Mouse (Mus musculus) kidney, embryonic 16.5 days (tissue): ENCODE data around the gene Tmem240. TPM values are rescaled to one million over a fixed set of nuclear protein-coding genes. Genes with fewer than 3 reads are reported as not detected.
A peak's percentile ranks its signal among the peaks of the same experiment; 100 is the strongest.
"Not testable (repeated sequence)": the region's sequence is repeated elsewhere in the genome, so short reads cannot be mapped to it uniquely, and the experiment has no call there.

Source experiments
- ATAC-seq: fragments of 200-750 bp; cut with Nextera tagmentation; 2 replicates; pipeline ENCODE4 v1.8.0; 2017; ENCODE audit warnings: moderate TSS enrichment; ENCODE audit not compliant: low FRiP score, low TSS enrichment
- H3K27ac ChIP-seq: fragments of 300-500 bp; sonication (generic); 2 replicates; pipeline ENCODE4 v1.5.1; 2014; ENCODE audit warnings: low read length
- H3K27me3 ChIP-seq: fragments of 300-500 bp; sonication (generic); 2 replicates; pipeline ENCODE4 v1.6.1; 2014; ENCODE audit warnings: low read length, control low read depth, mixed read lengths; ENCODE audit not compliant: insufficient read depth
- H3K36me3 ChIP-seq: fragments of 300-500 bp; sonication (generic); 2 replicates; pipeline ENCODE4 v1.6.1; 2014; ENCODE audit warnings: low read length, control low read depth, mixed read lengths; ENCODE audit not compliant: insufficient read depth
- H3K4me1 ChIP-seq: fragments of 300-500 bp; sonication (generic); 2 replicates; pipeline ENCODE4 v1.6.1; 2014; ENCODE audit warnings: low read length, control low read depth, mixed read lengths; ENCODE audit not compliant: insufficient read depth
- H3K4me2 ChIP-seq: fragments of 300-500 bp; sonication (generic); replicated peaks from 2 replicates; pipeline ENCODE4 v1.6.1; 2014; ENCODE audit warnings: low read depth, low read length
- H3K4me3 ChIP-seq: fragments of 300-500 bp; sonication (generic); 2 replicates; pipeline ENCODE4 v1.5.1; 2014; ENCODE audit warnings: mild to moderate bottlenecking, low read length
- H3K9ac ChIP-seq: fragments of 300-500 bp; sonication (generic); replicated peaks from 2 replicates; pipeline ENCODE4 v1.6.1; 2014; ENCODE audit warnings: low read length
- H3K9me3 ChIP-seq: fragments of 300-500 bp; sonication (generic); 2 replicates; pipeline ENCODE4 v1.6.1; 2016; ENCODE audit warnings: low read length, control low read depth
- WGBS: fragments of 180-500 bp; shearing (Covaris S2); extraction: QIAGEN DNeasy Blood & Tissue Kit; methylation state at CpG from one replicate; pipeline ENCODE4 v1.1.7; 2014; 5-methylcytosine and 5-hydroxymethylcytosine counted together
- polyA plus RNA-seq: library from polyadenylated mRNA; unstranded; fragments of >200 nt; fragmentation: Nextera tagmentation; extraction: Ambion mirVana; gene quantifications from 2 replicates; pipeline ENCODE4 v1.2.1, GENCODE M21; 2015

Gene Tmem240
- polyA plus RNA-seq, 1 experiment from 2014 or later, result 0.45 TPM

DNA sequence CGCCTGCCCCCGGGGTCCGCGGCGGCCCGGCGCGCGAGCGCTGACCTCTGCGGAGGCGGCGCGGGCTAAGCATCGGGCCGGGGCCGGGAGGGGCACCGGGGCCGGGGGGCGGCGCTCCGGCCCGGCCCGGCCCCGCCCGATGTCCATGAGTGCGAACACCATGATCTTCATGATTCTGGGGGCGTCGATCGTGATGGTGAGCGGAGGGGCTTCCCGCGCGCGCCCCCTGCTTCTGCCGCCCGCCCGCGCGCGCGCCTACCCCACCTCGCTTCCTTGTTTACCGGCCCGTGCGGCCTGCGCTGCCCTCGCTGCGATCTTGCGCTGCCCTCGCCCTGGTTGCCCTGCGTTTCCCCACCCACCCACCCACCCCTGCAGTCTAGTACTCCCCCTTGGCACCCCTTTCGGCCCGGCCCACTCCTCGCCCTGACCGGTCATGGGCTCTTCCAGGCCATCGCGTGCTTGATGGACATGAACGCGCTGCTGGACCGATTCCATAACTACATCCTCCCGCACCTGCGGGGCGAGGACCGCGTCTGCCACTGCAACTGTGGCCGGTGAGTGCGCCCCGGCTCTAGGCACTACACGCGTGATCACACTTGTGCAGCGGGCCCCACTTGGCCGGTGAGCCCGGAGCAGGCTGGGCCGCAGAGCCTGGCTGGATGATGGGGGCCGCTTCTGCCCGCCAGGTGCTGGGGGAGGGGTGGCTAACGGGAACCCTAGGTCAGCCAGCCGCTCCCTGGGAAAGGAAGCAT, 527 bp downstream of the Tmem240 start:
- Histone ChIP-seq H3K9me3 (no peaks in the 10 kb centered on the region), H3K36me3 (peaks cover 16% of the 10 kb centered on the region; the same call in 1 of the 2 replicates), H3K27ac (peak overlapping the region; percentile 77), H3K9ac (peak overlapping the region; percentile 83), H3K4me3 (peak overlapping the region; percentile 79), H3K4me1 (peaks cover 14% of the 10 kb centered on the region), H3K27me3 (no peaks in the 10 kb centered on the region), H3K4me2 (peak overlapping the region; percentile 81)
- WGBS, result under 1% methylated on average over 64 of the region's 79 CpGs
- ATAC-seq, result peak; percentile 72

DNA sequence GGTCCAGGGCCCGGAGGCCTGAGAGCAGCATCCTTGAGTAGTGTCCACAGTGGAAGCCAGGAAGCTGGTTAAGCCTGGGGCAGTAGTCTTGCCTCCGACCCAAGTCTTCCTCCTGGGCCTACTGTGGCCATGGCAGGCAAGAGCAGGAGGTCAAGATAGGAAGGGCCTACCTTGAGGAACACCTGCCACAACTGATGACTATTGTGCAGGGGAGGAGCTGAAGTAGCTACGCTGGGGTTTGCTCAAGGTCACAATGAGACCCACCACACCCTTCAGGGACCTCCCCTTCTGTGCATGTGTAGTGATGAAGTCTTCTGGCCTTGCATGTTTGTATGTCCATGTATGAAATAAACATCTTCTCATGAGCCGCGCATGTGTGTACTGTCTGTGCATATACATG, 1.2 kb downstream of the Tmem240 start:
- no peak for ATAC-seq
- peaks cover 22% of the 10 kb centered on the region; the same call in 1 of the 2 replicates for H3K36me3 ChIP-seq
- H3K4me2 ChIP-seq, result peak overlapping the region; percentile 81
- H3K27me3 ChIP-seq, result no peaks in the 10 kb centered on the region
- H3K9ac ChIP-seq, result peak overlapping the region; percentile 83
- no peaks in the 10 kb centered on the region for H3K9me3 ChIP-seq
- WGBS, result 54% methylated on average over 5 of the region's 5 CpGs
- peaks cover 14% of the 10 kb centered on the region for H3K4me1 ChIP-seq
- peak overlapping the region; percentile 79 for H3K4me3 ChIP-seq
- peak overlapping the region; percentile 77; the same call in 1 of the 2 replicates for H3K27ac ChIP-seq

DNA sequence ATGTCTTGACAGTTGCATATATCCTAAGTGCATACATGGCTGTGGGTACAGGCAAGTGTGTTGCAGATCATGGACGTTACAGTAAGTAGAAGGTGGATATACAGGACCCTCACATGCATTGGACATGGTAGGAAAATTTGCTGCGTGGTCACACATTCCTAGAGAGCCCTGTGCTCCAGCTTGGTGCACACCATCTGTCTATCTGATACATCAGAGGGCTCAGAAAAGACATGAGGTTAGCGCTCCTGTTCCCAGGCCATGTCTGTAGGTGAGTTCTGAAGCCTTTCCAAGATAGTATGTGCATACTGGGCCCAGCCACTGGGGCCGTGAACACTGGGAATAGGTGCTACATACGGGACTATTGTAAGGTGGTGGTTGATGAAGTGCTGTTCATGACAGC, 1.8 kb downstream of the Tmem240 start:
- Histone ChIP-seq H3K4me2 (no peak overlapping the region), H3K4me1 (peaks cover 14% of the 10 kb centered on the region), H3K36me3 (peaks cover 28% of the 10 kb centered on the region), H3K27me3 (no peaks in the 10 kb centered on the region), H3K9ac (no peak overlapping the region), H3K9me3 (no peaks in the 10 kb centered on the region), H3K4me3 (no peak overlapping the region), H3K27ac (no peak overlapping the region)
- ATAC-seq, result no peak
- 93% methylated on average over 5 of the region's 5 CpGs for WGBS

DNA sequence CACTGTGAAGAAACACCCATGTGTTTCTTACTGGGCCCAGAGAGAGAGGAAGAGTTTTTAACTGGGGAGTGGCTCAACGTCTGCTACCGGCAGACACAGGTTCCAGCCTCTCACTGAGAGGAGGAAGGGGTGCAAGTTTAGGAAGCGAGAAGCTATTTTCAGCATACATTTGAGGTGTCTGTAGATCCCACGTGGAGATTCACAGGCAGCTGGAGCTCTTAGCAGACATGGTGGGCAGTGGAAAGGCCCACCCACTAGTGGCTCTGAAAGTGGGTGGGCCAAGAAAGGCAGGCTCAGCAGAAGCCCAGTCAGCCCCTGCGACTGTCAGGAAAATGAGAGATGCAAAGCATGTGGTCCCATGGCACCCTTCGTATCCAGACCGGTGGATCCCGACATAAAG, 3.7 kb downstream of the Tmem240 start:
- WGBS, result 56% methylated on average over 8 of the region's 8 CpGs
- ATAC-seq, result no peak
- peaks cover 35% of the 10 kb centered on the region for H3K36me3 ChIP-seq

DNA sequence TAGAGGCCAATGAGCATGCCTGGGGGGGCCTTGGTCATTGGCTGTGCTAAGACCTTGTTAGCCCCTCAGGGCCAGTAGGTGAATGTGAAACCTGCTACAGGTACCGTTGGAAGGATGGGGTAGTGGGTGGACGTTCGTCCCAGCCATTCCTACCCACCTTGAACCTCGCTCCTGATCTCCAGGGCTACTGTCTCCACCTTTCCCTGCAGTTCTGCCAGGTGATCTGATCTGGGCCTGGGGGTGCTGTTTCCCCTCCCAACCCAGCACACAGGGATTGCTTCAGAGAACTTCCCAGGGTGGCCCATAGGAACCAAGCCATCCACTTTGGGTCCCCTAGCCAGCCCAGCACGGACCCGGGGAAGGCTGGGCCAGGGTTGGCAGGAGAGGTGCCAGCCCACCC, 4.6 kb downstream of the Tmem240 start:
- Histone ChIP-seq H3K27me3 (no peaks in the 10 kb centered on the region), H3K27ac (no peak overlapping the region), H3K9me3 (no peaks in the 10 kb centered on the region), H3K4me1 (peaks cover 10% of the 10 kb centered on the region), H3K4me2 (no peak overlapping the region), H3K4me3 (no peak overlapping the region), H3K9ac (no peak overlapping the region), H3K36me3 (peaks cover 42% of the 10 kb centered on the region)
- WGBS, result 91% methylated on average over 6 of the region's 6 CpGs
- ATAC-seq, result no peak

More for the DNA sequence above, 3.7 kb downstream of the Tmem240 start:
- Histone ChIP-seq H3K27ac (no peak overlapping the region), H3K4me2 (no peak overlapping the region), H3K4me3 (no peak overlapping the region), H3K9me3 (no peaks in the 10 kb centered on the region), H3K27me3 (no peaks in the 10 kb centered on the region), H3K4me1 (peaks cover 14% of the 10 kb centered on the region), H3K9ac (0 out of 2 replicates have a peak overlapping the region, but pooled peaks have one; percentile 16)

GRCm38 (mm10) chr4:155739741-155740636, 5.4 kb downstream of the Tmem240 start:
- Histone ChIP-seq H3K9me3 (no peaks in the 10 kb centered on the region), H3K27ac (no peak overlapping the region), H3K4me1 (peaks cover 10% of the 10 kb centered on the region), H3K27me3 (no peaks in the 10 kb centered on the region), H3K9ac (no peak overlapping the region), H3K4me2 (no peak overlapping the region), H3K36me3 (peaks cover 50% of the 10 kb centered on the region), H3K4me3 (no peak overlapping the region)
- 86% methylated on average over 37 of the region's 37 CpGs for WGBS
- no peak; the same call in 1 of the 2 replicates for ATAC-seq

DNA sequence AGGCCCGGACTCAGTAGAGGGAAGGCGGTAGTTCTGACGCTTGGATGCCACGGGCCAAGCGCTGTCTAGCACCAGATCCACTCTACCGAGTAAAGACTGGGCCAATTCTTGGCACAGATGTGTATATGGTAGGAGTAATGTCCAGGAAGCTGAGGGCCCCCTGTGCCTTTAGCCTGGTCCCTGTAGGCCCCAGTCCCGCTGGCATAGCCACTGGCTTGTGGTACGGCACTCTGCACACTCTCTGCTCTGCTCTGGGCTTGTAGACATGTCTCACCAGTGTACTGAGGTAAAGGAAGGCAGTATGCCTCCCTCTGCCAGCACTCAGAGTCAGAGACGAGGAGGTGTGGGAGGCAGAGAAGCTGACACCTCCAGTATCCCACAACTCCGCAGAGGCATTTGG, 6.1 kb downstream of the Tmem240 start:
- H3K27me3 ChIP-seq, H3K27ac ChIP-seq, H3K4me3 ChIP-seq, H3K9ac ChIP-seq, H3K9me3 ChIP-seq, H3K4me2 ChIP-seq, H3K4me1 ChIP-seq, ATAC-seq: not testable (repeated sequence)
- WGBS, result 84% methylated on average over 10 of the region's 10 CpGs
- peaks cover 57% of the 10 kb centered on the region for H3K36me3 ChIP-seq

DNA sequence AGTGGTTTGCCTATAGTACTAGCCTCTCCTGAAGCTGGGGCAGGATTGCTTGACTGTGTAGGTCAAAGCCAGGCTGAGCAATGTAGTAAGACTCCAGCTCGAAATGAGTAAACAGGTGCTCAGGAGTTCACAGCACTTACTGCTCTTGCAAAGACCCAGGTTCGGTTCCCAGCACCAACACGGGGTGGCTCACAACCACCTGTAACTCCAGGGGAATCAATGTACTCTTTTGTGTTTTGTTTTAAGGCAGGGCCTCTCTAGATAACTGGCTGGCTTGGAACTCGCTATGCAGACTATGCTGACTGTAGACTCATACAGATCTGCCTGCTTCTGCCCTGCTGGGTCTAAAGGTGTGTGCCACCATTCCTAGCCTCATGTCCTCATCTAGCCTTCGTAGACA, 8.1 kb downstream of the Tmem240 start:
- Histone ChIP-seq H3K4me1 (no peaks in the 10 kb centered on the region), H3K27me3 (no peaks in the 10 kb centered on the region), H3K9ac (no peak overlapping the region), H3K9me3 (no peaks in the 10 kb centered on the region), H3K4me2 (no peak overlapping the region), H3K4me3 (no peak overlapping the region), H3K27ac (no peak overlapping the region), H3K36me3 (peaks cover 63% of the 10 kb centered on the region)
- WGBS, result 92% methylated on average over 5 of the region's 5 CpGs
- ATAC-seq, result no peak

- Histone ChIP-seq H3K36me3 (peaks cover 77% of the 10 kb centered on the region), H3K4me1 (no peaks in the 10 kb centered on the region), H3K9me3 (no peaks in the 10 kb centered on the region), H3K9ac (no peak overlapping the region), H3K4me2 (no peak overlapping the region), H3K4me3 (no peak overlapping the region), H3K27ac (no peak overlapping the region), H3K27me3 (no peaks in the 10 kb centered on the region)
- 91% methylated on average over 8 of the region's 8 CpGs for WGBS
- no peak for ATAC-seq
These were observed 9.9 kb downstream of the Tmem240 start for GRCm38 (mm10) chr4:155744474-155744873.
